Mouse (Mus musculus): ENCODE results near the gene Rps29.

GRCm38 (mm10) chr12:69127170-69127569, 31.8 kb downstream of the Rps29 start:
- no peak for TF ChIP-seq POLR2A (IDR thresholded peaks at IDR 0.05; ENCODE audit: low read depth, low read length)
- TF ChIP-seq CTCF (conservative IDR thresholded peaks at IDR 0.05; ENCODE audit: insufficient read depth, insufficient read length, low read depth, low read length), result peak; percentile 67

All from kidney, adult 2 months (tissue).